Mouse (Mus musculus) spleen, embryonic (tissue): ENCODE results near the gene Scarb1.

Experiments
- CTCF ChIA-PET: fragments of 350-600 bp; sonication (Branson Sonifier 250); formaldehyde crosslinking; loops from one replicate; lab custom pipeline; 2022; lab: Charles Lee

Scarb1 gene

DNA sequence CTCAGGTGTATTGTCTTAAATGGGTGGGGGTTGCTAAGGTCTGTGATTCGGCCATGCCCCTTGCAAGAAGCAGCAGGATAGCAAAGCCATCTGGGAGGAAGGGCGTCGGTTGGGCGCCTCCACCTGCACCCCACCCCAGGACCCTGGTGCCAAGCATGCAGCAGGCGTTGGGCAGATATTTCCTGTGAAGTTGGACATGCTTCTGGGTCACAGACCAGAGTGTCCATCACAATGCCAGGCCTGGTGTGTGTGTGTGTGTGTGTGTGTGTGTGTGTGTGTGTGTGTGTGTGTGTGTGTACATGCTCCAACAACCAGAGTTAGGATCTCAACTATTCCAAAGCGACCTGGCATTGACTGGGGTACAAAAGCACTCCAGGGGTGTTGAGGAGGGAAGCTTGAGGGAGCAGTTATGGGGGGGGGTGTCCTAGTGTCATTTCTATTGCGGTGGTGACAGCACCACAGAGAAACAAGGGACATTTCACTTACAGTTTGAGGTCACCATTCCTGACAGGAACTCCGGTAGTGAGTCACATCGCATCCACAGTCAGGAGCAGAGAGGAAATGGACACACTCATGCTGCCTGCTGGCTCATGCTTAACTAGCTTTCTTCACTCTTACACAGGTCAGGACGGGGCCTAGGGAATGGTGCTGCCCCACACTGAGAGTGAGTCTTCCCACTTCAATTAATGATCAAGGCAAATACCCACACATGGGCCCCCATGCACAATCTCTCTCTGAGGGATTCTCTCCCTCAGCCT lies 68.5 kb downstream of the Scarb1 start:
- CTCF ChIA-PET = interaction anchor here (0.5 to 2.0 kb wide), 6 partner anchors 13 to 382 kb away, joined by 3 to 7 read pairs (median 4); no protein-coding TSS in a partner anchor

DNA sequence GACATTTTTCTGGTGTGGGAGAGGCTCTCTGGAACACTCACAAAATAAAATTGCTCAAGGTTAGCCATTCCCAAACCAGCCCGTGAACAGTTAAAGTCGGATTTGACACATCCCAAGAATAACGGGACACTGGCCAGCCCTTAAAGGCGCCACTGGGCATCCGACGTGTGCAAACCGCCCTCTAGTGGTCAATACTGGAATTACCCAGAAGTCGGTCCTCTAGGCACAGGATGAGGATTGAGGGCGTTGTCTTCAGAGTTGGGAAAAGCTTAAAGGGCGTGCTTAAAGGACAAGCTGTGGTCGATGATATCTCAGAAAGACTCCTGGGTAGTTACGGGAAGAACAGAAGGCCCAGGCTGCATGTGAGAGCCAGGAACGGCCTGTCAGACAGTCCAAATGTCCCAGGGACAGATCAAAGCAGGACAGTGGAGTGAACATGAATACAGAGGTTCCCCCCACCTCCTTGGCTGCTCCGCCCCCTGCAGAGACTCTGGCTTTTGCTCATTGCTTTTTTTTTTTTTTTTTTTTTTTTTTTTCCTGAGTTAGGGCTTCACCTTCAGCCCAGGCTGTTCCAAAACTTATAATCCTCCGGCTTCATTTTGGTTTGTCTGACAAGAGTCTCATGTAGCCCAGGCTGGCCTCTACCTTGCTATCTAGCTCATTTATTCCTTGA lies 69.2 kb downstream of the Scarb1 start:
- CTCF ChIA-PET = interaction anchor here (1.0 to 2.0 kb wide), 6 partner anchors 17 to 373 kb away, joined by 3 to 12 read pairs (median 4); no protein-coding TSS in a partner anchor

DNA sequence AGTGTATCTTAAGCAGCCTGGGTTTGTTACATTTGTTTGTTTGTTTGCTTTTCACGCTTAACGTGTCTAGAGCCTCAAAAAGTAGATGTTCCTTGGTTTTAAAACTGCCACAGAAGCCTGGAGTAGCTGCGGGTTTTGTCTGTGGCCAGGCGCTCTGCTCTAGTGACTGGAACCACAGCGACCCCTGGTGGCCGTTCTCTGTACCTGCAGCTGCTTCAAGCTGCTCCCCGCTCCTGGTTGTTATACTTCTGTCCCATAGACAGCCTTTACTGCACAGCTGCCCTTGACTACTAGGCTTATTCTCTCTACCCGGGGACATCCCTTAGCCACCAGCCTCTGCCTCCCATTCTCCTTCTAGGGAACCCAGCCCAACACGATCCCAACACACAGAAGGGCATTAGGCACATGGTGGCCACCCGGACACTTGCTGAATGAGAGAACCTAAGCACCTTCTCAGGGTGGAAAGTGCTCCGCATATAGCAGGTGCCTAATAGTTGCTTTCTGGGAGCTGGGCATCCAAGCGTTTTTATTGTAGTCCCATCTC lies 70.2 kb downstream of the Scarb1 start:
- CTCF ChIA-PET = interaction anchor here (1.0 to 2.0 kb wide), 5 partner anchors 16 to 372 kb away, joined by 3 to 12 read pairs (median 4); no protein-coding TSS in a partner anchor

DNA sequence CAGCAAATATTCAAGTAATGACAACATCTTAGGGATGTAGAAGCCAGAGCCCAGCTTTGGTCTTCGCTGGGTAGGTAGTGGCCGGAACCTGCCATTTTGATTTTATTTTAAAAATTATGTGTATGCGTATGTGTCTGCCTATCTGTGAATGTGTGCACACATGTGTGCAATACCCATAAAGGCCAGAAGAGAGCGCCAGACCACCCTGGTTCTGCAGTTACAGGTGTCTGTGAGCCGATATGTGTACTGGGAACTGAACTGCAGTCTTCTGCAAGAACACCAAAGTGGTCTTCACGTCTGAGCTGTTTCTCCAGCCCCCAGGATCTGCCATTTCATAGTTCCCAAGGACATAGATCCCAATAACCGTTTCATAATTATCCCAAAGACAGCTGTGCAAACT lies 71.1 kb downstream of the Scarb1 start:
- CTCF ChIA-PET = interaction anchor here (0.7 kb wide), 1 partner anchor 20 kb away, joined by 12 read pairs; no protein-coding TSS in a partner anchor

DNA sequence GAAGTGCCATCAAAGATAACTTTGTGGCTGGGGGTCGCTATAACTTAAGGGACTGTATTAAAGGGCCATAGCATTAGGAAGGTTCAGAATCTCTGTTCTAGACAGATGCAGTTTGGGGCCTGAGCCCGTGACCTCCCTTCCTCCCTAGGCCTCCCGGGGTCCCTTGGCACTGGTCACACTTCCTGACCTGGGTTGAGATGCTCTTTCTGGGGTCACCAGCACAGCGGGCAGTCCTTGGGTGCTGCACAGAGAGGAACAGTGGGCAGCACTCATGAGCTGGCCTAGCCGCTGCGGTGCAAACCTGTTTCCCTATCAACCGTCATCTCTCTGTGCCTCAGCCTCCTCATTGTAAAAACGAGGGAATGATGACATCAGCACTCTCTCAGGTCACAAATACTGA lies 71.5 kb downstream of the Scarb1 start:
- CTCF ChIA-PET = no interaction called here

DNA sequence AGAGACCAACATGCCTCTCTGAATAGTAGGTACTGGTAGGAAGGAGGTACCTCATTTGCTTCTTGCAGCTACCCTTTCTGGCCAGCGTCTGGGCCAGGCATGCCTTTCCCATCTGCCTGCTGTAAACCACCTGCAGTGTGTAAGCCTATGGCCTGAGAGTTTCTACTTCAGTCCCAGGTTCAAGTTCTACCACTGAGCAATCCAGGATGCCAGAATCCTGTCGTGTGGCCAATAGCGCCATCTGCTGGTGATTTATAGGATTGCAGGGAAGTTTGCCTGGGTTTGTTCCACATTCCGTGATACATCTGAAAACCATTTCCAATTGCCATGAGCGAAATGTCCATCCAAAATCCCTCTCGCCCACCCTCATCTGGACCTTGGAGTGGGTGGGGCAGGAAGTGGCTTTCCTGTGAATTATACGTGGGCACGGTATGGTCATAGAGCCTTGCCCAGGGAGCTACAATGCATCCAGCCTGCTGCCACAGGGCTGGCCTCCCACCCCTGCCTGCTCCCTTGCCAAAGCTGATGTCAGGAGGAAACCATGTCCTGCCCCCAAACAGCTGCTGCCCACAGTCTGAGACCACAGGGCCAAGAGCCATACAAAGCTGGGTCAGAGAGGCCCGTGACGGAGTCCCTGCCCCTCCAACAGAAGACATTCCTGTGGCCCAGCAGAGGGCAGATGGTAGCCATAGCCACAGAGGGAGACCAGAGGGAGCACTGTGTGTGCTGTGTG lies 72.7 kb downstream of the Scarb1 start:
- CTCF ChIA-PET = interaction anchor here (0.6 to 1.2 kb wide), 5 partner anchors 14 to 371 kb away, joined by 3 to 5 read pairs (median 3); no protein-coding TSS in a partner anchor

DNA sequence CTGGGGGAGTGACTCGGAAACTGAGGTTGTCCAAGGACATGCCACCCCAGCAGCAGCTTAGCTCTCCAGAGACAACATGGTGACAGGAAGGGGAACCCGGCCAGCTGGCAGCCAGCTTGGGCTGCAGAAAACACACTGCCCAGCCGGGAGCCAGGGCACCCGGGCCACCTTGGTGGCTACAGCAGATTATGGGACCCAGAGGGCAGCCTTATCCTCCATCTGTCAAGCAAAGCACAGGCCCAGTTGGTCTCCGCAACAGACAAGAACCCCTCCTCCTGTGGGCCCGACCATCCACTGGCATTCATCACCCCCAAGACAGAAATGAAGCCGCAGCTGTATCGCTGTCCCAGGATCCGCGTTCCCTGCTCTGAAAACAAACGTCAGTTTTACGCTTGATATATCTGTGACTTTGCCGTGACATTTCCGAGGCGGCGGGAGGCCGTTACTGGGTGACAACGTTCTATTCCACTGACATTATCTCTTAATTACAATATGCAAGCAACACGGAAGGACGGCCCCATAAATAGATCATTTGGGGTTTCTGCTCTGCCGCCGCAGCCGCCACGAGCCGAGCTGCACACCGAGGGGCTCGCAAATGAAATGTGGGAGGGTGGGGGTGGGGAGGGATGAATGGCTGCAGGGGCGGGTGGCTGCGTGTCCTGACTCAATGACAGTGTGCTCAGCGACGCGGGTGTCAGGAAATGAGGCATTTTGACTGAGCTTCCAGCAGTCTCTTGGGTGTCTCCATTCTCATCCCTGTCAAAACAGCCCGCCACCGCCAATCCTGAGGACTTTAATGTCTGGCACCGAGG lies 73.5 kb downstream of the Scarb1 start:
- CTCF ChIA-PET = interaction anchor here (0.7 to 1.2 kb wide), 4 partner anchors 87 to 628 kb away, joined by 3 to 4 read pairs (median 3); no protein-coding TSS in a partner anchor

DNA sequence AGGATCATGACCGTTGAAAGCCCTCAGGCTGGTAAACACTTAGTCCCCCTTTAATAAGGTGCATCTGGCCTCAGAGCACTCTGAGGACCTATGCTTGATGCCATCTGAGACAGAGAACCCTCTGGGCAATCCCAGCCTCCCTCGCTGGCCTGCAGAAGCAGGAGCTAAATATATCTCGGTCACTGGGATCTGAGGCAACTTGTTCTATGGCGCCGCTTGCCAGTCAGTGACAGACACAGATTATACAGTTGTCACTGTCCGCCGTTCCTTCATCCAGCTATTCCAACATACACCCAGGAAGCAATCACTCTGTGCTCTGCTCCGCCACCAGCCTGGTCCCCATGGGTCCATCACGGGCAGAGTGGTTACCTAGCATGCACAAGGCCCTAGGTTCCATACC lies 74.8 kb downstream of the Scarb1 start:
- CTCF ChIA-PET = interaction anchor here (0.5 kb wide), 1 partner anchor 15 kb away, joined by 3 read pairs; no protein-coding TSS in a partner anchor

DNA sequence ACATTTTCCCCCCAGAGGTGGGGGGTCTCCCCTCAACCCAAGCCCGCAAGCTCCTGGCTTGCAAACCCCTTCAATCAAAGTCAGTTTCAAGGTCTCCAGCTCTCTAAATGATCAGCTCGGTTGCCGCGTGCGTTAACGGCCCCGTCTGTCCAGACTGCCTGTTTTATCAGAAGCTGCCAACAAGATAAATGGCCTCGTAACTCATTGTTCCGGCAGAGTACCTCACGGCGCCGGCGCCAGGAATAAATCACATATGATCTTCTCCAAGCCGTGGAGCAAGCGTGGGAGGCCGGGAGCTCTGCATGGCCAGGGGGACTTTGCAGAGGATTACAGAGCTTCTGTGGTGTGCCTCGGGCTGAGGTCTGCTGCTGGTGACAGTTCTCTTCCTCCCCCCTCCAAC lies 76.2 kb downstream of the Scarb1 start:
- CTCF ChIA-PET = interaction anchor here (0.6 kb wide), 2 partner anchors 8 to 9 kb away, joined by 3 read pairs; no protein-coding TSS in a partner anchor

DNA sequence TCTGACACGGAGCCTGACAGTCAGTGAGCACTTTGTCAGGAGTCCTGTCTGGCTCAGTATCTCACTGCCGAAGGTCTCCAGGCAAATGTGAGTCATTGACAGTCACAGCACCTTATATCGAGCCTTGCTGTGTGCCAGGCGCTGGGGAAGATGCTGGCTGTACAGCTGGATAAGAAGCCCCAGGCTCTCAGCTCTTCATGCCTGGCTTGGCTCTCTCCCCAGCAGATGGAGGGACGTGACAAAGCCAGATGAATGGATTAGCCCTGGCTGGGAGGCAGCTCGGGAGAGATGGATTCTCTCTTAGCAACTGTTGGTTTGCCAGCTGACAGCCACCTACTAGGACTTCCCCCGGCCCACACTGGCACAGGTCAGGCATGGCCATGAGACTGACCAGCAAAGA lies 78.3 kb downstream of the Scarb1 start:
- CTCF ChIA-PET = no interaction called here

DNA sequence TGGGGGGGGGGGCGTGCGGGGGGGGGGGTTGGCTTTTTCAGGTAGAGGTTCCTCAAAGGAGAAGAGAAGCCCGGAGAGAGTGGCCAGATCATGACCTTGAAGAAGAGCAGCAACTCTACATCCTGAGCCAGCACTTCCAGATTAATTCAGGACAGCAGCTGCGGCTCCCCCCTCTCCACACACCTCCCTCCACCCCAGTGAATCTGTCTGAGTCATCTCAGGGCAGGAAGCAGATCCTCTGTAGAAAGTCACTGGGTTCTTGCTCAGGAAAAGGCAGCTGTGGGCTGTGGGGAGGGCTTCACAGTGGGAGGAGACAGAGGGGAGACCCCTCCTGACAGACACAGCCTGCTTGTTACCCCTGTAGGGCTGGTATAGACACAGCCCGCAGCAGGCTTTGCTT lies 87.0 kb downstream of the Scarb1 start:
- CTCF ChIA-PET = interaction anchor here (1.0 to 1.4 kb wide), 2 partner anchors 14 to 17 kb away, joined by 3 to 4 read pairs; no protein-coding TSS in a partner anchor

DNA sequence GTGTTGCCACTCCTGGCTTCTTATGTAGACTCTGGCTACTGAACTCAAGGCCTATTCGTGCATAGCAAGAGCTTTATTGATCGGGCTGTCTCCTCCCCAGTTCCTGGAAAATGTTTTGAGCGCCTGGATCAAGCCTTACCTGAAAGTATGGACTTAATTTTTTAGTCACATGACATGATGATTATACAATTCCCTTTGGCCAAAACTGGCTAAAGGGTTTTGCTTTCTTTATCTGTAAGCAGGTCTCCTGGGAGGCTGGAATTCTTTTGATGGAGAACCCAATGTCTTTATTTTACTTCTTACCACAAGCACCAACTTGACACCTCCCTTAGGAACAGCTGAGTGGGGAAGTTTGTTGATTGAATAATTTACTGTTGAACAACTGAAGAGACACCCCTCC lies 87.4 kb downstream of the Scarb1 start:
- CTCF ChIA-PET = no interaction called here

DNA sequence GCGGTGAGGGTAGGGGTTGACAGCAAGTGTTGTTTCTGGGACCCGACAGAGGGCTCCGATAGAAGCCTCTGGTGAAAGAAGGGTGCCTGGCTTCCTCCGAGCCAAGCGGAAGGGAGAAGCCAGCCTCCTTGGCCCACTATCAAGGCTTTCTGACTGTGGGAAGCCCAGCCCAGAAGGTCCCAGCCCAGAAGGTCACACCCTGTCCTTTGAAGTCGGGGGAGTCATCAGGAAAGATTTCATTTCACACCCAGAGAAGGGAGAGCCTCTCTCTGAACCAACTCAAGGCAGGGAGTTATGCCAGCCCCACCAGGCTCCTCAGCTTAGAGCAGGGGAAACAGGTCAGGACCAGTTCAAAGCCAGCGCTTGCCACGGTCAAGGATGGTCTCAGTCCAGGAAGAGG lies 88.2 kb downstream of the Scarb1 start:
- CTCF ChIA-PET = interaction anchor here (0.7 to 1.0 kb wide), 2 partner anchors 13 to 316 kb away, joined by 8 to 9 read pairs; no protein-coding TSS in a partner anchor

DNA sequence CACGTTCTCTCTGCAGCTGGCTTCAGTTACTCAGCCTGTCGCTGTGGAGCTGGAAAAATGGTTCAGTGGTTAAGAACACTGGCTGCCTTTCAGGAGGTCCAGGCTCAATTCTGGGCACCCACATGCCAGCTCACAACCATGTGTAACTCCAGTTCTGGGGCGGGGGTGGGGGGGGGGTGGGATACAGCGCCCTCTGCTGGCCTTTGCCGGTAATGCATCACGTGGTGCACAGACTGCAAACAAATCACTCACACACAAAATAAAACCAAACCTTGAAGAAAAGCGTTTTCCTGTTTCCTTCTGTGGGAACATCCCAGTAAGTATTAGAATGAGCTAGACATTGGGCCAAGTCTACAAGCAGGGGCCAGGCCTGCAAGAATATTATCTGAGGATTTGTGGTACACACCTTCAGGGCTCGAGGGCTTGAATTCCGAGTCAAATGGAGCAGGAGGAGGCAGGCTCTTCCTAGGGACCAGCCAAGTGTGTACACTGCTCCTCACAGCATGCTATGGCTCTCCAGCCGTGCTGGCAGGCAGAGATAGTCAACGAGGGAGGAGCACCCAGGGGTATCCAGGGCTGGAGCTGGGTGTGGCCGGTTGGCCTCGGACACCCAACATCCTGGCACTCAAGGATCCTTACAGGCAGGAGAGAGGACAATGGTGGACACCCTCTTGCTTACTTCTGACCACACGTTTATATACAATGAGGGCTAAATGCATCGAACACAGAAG lies 88.8 kb downstream of the Scarb1 start:
- CTCF ChIA-PET = interaction anchor here (0.7 to 1.0 kb wide), 2 partner anchors 12 to 315 kb away, joined by 8 to 9 read pairs; no protein-coding TSS in a partner anchor

DNA sequence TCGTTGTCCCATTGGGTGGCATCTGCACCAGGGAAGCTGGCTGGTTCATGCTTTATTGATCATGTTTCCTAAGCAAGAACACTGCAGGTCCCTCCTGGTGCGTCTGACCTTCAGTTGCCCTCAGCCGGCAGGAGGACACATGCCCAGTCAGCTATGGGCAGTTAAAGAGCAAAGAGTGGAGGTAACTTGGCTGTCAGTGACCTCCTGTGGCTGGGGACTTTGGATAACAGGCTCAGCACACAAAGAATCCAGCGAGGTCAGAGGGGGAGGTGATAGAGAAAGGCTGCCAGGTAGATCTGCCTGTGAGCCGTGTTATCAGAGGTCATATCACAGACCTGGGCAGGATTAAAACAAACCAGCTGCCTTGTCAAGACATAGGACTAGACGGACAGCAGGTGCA lies 91.7 kb downstream of the Scarb1 start:
- CTCF ChIA-PET = no interaction called here

DNA sequence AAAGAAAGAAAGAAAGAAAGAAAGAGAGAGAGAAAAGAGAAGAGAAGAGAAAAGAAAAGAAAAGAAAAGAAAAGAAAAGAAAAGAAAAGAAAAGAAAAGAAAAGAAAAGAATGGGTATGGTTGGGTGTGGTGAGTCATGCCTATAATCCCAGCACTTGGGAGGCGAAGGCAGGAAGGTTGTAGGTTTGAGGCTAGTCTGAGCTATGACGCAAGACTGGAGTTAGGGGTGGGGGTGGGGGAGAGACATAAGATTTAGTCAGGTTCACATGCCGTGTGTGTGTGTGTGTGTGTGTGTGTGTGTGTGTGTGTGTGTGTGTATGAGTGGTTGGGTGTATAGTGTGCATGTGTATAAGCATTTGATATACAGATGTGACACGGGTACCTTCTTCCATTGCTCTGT lies 94.2 kb downstream of the Scarb1 start:
- CTCF ChIA-PET = interaction anchor here (0.5 to 0.6 kb wide), 2 partner anchors 33 to 37 kb away, joined by 3 to 4 read pairs; no protein-coding TSS in a partner anchor

DNA sequence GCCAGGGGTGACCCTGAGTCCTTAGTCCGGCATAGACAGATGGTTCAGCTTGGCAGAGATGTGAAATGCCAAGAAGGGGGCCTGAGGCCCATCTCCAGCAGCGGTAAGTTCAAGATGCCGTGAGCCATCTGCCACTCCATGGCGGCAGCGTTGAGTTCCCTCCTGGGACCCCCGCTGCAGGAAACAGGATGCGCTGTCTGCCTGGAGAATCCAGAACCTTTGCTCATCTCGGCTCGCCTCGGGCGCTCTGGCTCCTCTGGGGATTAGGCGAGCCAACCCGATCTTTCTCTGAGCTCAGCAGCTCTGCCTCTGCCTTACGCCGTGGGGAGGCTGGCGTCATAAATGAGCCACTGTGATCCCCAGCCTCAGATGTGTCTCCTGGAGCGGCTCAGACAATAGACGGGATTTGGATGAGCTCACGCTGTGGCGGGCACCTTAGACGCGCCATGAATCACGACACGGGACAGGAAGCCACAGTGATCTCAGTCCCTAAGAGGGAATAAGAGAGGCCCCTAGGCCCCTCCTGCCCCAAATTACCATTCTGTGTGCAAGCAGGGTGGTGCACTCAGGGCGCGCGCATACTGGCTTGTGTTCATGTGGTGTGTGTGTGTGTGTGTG lies 95.3 kb downstream of the Scarb1 start:
- CTCF ChIA-PET = no interaction called here

DNA sequence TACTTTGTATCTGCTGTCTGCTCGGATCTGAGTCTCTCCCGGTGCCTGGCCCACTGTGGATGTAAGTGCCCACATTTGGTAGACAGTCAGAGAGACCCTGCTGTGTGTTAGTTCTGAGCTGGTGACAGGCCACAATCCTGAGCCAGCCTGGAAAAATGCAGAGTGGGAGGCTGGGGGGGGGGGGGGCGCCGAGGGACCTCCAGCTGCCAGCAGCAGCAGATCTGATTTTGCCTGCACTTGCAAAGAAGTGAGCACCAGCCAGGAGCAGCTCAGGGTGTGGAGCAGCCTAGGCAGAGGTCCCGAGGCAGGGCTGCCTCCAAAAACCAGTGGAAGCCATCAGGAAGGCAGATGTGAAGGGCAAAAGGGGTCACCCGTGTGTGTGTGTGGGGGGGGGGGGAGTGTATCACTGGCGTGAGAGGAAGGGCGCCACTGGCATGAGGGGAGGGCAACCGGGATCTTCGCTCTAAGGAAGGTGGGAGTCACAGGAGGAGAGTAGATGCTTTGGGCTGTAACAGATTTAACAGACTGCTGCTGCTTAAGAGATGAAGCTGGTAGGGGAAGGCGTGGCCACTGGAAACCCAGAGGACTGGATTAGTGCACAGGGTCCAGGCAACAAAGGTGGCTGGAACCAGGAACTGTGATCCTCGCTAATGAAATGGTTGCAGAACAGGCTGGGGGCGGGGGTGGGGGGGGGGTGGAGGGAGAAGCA lies 95.9 kb downstream of the Scarb1 start:
- CTCF ChIA-PET = no interaction called here
